Mouse (Mus musculus): ENCODE results near the gene Plxdc2. TPM values are rescaled to one million over a fixed set of nuclear protein-coding genes. Genes with fewer than 3 reads are reported as not detected.

Plxdc2 gene
- total RNA-seq, 2 experiments from 2014 or later: 0.73 to 1.0 TPM

DNA sequence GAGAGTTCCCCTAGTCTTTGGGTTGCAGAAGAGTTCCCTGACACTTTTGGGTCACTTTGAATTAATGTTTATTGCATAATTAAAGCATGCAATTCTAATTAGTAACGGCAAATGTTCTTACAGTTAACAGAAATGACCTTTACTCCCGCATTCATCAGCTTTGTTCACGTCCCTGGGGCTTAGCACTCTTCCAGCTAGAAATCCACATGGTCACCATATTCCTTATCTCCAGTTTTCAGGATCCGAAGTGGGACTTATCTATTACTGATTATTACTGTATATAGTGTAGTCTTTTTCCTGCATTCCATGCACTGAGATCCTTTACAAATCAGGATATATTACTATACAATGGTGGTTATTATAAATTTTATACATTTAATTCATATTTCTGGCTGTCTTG is 203.2 kb downstream of the Plxdc2 start:
- ATAC-seq (ENCODE audit: poor library complexity, severe bottlenecking): no peak

DNA sequence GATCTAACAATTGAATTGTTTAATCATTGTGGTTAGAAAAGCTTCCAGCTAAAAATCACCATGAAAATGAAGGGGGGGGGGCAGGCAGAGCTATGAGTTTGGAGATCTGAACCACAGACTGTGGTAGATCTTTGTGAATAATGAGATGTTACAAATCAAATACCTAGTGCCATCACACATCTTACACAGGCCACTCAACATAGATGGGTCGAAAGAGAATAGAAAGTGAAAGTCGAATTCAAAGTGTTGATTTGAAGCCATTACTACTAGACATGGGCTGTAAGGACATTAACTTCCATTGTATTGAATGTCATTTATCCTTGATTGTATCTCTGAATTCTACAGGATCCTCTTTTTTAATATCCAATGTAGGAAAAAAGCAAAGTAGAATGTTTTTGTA is 212.2 kb downstream of the Plxdc2 start:
- no peak for ATAC-seq (ENCODE audit: poor library complexity, severe bottlenecking)

DNA sequence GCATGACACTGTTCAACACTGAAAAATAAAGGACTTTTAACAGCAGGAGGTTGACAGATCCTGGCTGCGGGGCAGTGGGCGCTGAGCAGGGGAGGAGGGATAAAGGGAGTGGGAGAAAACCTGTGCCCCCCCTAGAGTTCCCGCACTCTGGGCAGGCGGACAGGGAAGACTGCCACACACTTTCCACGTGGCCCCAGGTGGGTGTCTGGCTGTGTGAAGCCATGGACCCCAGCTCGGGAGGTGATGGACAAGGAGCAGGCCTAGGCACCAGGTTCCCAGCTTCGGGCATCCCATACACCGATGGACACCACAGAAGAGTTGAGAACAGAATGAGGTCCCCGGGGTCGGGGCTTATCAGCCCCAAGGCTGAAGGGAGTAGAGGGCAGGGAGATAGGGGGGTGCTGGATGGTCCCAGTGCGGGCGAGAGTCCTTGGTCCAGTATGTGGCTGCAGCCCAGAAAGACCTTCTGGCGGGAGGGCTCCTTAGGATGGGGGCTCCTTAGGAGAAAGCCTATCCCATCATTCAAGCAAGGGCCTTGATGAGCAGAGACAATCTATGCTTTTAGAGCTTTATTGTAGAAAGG is 215.2 kb downstream of the Plxdc2 start:
- no peak for ATAC-seq (ENCODE audit: poor library complexity, severe bottlenecking)

DNA sequence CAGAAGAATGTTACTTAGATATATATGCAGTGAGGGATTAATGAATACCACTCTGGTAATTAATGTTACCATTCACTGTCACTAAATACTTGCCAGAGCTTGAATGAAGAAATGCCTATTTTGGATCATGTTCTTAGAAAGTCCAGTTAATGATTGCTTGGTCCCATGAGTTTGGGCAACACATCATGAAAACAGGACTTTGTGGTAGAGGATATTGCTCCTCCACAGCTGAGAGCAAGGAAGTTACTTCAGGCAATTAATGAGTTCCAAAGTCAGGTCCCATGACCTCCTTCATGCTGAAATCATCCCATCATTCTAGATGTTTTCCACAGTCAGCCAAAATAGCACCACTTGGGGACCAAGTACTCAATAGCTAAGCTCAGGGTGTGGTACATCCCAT is 220.5 kb downstream of the Plxdc2 start:
- no peak for ATAC-seq (ENCODE audit: poor library complexity, severe bottlenecking)

DNA sequence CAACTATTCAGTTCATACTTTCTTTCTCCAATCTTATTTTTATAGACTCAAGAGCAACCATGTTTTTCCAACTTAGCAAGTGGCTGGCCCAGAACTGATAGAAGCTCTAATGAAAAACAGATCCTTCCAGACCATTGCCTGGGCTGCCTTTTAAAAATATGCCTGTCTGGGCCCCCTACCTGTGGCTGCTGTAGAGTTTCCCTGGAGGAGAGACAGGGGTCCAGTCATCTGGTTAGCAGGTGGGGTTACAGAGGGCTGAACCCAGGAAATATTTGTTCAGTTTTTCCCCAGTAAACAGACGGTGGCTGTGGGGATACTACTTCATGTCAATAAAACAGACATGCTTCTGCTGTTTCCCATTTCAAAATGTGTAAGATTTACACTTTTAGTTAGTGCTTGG is 222.0 kb downstream of the Plxdc2 start:
- ATAC-seq (ENCODE audit: poor library complexity, severe bottlenecking): no peak

DNA sequence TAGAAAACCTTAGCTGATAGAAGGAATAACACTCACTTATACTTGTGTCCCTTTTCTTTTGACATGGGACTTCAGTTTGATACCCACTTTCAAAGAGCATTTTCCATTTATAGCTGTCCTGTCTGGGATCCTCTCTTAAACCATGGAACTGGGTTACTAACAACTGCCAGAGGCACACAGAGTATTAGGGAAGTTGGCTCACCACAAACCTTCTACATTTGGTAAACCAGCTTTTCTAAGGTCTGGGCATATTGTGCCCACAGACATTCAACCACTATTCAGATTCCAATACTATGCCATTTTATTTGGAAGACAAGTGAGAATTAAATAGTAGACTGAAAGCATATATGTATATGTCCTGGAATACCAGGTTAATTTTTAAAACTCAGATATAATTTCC is 232.4 kb downstream of the Plxdc2 start:
- ATAC-seq (ENCODE audit: poor library complexity, severe bottlenecking): no peak

DNA sequence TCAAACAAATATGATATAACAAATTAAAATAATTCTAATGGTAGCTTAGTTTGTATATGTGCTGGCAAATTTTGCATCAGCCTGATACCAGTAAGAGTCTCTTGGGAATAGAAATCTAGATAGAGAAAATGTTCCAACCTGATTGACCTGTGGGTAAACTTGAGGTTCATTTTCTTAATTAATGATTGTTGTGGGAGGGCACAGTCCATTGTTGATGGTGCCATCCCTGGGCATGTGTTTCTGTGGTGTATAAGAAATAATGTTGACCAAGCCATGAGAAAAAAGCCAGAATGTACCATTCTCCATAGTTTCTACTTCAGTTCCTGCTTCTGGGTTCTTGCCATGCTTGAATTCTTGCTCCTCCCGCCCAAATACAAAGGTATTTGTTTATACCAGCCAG is 239.3 kb downstream of the Plxdc2 start:
- no peak for ATAC-seq (ENCODE audit: poor library complexity, severe bottlenecking)

DNA sequence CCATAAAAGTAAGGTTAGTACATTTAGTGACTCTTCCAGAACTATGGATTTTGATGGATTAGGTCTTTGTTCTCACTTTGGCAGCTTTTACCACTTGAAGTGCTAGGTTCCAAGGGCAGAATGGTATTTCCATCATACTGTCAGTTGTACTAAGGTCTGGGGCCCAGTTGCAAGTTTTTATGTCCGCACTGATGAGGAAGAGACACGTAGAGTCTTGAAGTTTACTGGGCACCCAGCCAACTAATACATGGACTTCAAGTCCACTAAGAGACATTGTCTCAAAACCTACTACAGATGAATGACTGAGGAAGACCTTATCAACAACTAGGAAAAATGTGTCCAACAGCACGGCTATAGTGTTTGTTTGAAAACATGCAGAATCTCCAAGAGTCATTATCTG is 242.1 kb downstream of the Plxdc2 start:
- ATAC-seq (ENCODE audit: poor library complexity, severe bottlenecking): no peak

DNA sequence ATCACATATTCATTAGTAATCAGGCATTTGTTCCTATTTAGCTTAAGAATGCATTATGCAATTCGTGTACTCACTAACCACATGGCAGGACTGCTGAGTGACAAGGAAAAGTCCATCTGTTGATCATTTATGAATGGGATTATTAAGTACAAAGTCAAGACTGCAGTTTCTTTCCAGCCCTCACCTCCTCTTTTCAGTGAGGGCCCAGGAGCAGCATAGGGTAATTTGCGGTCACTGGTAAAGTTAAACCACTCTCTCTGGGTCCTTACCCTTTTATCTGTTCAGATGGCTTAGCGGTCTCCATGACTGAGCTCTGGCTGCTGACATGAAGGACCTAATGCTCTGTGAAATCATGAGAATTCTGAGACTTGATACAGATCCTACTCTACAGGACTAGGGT is 248.2 kb downstream of the Plxdc2 start:
- ATAC-seq (ENCODE audit: poor library complexity, severe bottlenecking): no peak

DNA sequence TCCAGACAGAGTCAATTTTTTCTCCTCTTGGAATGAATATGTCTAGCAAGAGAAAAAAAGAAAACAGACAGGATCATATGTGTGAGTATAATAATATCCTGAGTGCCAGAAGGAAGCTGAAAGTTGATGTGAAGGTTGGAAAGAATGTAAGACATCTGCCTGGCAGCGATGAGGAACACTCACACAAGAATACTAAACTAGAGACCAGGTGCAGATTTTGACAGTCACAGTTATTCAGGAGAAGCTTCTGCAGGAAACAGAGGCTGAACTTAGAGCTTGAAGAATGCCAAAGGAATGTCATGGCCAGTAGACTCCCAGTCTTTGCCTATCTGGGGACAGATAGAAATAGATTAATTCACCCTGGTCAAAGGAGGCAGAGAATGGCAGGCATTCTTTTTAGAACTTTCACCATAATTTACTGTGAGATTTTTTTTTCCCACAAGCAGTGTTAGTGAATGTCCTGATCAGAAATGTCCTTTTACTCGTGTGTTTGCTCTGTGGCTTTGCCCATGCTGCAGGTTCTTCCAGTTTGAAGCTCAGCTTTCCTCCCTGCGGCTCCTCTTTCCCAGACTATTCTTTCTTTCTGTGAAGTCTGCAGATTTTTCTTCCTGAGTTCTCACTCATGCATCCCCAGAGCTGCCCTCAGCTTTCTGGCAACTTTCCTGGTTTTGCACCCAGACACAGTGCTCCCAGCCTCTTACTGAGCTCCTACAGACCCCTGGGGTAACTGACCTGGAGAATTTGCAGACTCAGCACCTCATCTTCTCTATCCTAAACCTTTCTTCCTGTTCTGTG is 251.9 kb downstream of the Plxdc2 start:
- no peak for ATAC-seq (ENCODE audit: poor library complexity, severe bottlenecking)

DNA sequence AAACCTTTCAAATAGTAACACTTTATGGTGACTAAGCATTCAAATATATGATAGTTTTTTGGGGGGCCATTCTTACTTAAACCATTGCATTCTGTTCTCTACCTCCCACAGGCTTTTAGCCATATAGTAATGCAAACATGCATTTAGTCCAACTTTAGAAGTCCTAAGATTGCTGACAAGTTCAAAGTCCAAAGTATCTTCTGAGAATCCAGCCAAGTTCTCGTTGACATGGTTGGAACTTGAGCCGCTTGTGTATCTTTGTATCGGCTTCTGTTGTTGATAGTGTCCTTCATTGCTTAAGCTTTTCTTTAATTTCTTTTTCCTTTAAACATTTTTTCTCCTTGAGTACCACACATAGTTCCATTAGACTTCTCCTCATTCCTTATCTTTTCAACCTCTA is 286.0 kb downstream of the Plxdc2 start:
- no peak for ATAC-seq (ENCODE audit: poor library complexity, severe bottlenecking)

DNA sequence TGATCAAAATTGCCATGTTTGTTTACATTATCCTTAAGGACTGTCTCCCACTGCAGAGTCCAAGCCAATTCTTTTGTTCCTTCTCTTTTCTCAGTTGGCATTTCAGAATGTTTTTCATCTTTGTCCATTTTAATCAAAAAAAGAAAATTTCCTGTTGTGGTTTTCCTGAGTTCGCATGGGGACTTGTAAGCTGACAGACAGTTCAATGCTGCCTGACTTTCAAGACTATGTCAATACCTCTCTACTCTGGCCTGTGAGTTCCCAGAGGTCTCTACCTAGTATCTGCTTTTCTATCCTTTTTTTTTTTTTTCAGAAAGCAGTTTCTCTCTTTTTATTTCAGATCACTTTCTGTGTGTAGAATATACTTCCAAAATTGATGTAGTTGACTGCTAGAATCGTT is 295.6 kb downstream of the Plxdc2 start:
- ATAC-seq (ENCODE audit: poor library complexity, severe bottlenecking): no peak

DNA sequence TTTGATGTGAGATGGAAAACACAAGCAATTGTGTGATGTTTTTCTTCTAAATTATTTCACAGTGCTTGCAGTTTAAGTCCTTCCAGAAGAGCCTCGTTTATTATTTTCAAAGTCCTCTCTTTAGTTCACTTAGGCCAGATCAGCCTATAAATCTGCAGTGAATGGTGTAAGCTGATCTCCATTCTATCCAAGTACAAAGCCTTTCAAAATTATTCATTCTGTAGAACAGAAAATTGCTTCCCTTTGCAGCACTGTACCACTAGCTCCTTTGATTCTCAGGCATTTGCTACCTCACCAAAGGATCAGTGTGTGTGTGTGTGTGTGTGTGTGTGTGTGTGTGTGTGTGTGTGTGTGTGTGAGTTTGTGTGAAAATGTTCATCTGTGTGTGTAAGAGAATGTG is 308.4 kb downstream of the Plxdc2 start:
- ATAC-seq (ENCODE audit: poor library complexity, severe bottlenecking): no peak

DNA sequence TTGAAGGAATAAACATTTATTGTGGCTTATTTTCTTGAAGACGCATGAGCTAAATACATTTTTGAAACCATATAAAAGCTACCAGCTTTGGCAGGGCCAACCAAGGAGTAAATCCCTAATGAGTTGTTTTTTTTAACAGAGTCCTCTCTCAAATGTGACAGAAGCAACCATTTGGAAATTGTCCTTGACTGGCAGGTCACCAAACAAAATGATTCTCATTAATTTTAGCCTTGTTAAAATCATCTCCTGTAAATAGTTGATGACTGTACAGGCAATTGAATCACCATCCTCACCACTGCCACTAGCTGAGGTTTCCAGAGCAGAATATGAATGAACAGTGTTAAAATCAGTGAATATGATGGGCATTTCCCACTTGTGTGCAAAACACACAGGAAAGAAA is 312.3 kb downstream of the Plxdc2 start:
- no peak for ATAC-seq (ENCODE audit: poor library complexity, severe bottlenecking)

DNA sequence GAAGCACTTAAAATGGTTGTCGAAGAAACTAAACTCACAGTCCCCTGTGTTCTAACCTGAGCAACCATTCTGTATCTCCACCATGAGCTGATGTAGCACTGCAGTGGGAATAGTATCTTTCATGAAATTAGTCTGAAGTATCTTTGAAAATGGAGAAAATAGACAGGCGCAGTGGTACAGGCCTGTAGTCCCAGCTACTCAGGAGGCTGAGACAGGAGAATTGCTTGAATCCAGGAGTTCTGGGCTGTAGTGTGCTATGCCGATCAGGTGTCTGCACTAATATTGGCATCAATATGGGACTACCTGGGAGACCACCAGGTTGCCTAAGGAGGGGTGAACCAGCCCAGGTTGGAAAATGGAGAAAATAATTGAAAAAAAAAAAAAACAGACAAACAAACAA is 326.8 kb downstream of the Plxdc2 start:
- no peak for ATAC-seq (ENCODE audit: poor library complexity, severe bottlenecking)

DNA sequence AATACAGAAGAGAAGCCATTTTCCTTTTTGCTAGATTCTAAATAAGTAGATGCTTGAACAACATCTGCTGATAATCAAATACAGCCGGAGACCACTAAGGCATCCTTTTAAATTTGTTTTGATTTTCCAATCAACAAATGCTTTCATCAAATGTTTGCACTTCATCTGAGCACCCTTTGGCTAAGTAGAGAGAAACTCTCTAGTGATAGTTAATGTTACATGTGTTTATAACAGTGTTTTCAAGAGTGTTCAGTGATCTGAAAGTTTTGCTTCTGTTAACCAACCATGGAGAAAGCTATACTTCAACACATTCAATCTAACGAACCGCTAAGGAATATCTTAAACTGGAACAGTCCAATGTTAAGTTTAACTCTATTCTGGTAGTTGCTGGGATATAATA is 327.6 kb downstream of the Plxdc2 start:
- no peak for ATAC-seq (ENCODE audit: poor library complexity, severe bottlenecking)

DNA sequence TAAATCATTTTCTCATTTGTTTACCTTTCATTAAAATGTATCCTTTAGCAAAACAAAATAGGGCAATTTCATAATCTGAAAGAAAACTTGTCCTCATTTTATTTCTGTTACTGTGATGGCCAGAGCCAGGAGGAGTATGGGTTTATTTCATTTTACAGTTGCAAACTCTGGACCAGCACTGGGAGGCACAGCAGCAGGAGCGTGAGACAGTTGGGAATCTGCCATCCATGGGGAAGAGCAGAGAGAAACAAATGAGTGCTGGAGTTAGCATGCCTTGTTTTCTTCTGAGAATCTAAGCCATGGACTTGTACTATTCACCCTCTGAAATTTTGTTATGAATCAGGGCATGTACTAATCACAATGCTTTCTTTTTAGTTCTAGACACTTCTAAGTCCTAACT is 328.4 kb downstream of the Plxdc2 start:
- ATAC-seq (ENCODE audit: poor library complexity, severe bottlenecking): no peak

DNA sequence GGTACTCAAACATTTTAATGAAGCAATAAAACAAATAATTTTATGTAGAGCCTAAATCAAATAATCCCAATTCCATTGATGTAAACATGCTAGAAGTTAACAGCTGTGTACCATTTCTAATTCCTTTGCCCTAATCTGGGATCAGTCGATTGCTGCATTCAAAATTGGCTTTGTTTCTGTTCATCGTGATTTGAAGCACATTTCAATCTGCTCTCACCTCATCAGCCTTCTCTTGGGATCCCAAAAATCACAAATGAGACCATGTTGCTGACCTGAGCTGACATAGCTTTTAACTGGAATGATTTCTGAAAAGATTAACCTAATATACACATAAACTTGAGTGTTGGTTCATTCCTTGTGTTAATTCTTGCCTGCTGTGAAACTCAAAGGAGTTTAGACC is 340.3 kb downstream of the Plxdc2 start:
- no peak for ATAC-seq (ENCODE audit: poor library complexity, severe bottlenecking)

DNA sequence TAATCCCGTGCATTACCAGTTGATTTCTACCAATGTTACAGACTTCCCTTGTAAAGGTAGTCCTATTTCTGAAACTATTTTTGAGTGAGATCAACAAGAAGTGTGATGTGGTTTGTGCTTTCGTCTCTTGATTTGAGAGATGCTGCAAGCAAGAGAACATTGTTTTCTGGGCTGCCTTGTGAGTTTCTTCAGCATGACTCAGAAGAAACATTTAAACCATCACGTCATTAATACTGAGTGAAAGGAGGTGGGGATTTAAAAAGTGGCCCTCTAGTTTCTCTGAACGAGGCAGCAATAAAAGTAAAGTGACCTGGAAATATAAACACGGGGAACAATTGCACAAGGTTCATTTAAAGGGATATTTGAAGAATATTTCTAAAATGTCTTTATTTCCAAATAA is 341.1 kb downstream of the Plxdc2 start:
- no peak for ATAC-seq (ENCODE audit: poor library complexity, severe bottlenecking)

DNA sequence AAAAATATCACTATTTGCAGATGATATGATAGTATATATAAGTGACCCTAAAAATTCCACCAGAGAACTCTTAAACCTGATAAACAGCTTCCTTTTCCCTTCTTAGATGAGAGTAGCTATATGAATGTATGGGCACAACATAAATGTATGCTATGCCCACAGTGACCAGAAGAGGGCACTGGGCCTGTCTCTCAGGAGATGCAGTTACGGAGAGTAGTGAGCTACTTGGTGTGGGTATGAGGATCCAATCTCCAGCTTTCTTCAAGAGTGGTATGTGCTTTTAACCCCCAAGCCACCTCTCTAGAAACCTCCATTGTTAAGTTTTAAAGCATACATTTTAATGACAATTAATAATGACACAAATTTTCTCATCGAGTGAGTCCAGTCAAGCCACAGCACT is 350.1 kb downstream of the Plxdc2 start:
- no peak for ATAC-seq (ENCODE audit: poor library complexity, severe bottlenecking)

DNA sequence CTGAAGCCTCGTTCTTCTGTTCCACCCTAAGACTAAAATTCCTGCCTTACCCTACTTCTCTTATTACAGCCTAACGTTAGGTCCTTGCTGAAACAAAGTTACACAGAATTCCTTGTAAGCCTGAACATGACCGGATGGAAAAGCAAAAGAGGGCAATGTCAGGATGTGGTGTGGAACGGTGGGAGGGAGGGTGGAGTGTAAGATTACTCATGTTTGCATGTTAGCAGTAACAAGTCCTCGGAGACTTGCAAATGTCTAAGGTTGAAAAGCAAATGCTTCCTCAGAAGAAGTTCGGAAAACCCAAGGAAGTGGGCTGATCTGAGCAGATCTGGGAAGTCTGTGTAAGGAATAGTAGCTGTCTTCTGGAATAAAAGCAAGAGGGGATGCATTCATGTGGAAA is 353.8 kb downstream of the Plxdc2 start:
- no peak for ATAC-seq (ENCODE audit: poor library complexity, severe bottlenecking)

DNA sequence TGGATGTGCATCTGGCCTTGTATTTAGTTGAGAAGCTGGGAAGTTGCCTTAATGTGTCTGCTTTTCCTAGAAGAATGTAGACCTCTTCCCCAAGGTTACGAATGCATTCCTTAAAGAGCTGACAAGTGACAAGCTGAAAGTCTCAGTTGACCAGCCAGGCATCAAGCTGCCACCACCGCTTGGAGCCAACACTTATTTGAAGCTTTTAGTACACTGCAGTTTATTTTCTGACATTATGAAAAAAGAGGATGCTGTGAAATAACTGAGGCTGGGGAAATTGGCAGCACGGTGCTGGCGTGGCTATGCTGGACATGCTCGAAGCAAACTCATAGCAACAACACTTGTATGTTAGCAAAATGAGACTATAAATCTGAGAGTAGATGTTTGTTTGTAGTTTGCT is 374.9 kb downstream of the Plxdc2 start:
- no peak for ATAC-seq (ENCODE audit: poor library complexity, severe bottlenecking)

DNA sequence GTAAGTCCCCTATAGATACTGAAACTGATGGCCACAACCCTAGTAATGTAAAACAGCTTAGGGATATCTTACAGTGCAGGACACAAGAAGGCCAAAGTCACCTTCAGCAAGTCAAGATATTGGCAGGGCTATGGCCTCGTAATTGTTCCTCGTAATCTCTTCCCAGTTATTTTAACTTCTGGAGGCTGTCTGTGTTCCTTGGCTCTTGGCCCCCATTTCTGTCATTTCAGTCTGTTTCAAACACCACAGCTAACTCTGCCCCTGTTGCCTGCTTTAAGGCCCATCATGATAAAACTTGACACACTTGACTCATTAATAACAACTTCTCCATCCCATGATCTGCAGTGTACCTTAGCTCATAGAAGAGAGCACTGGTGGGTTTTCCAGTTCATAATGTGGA is 378.3 kb downstream of the Plxdc2 start:
- ATAC-seq (ENCODE audit: poor library complexity, severe bottlenecking): no peak
